ENCODE assay signal across 12 mouse cellular contexts in genomic region chr10:62500916-62501615, GRCm38 (mm10). TPM values are rescaled to one million over a fixed set of nuclear protein-coding genes. Genes with fewer than 3 reads are reported as not detected.
DNase-seq lines count a peak whose midpoint lies in the region; ATAC-seq and TF ChIP-seq lines count a peak whose summit lies in the region.
"Had no signal": no experiment of that assay in that cellular context is flagged by ENCODE, and none has a peak within 500 bp of the region (broad histone marks: within the 10 kb centered on the region; RNA-seq: fewer than 3 reads in every experiment).

No protein-coding gene starts in this region.

- no peak for TF ChIP-seq CTCF in lung, adult 2 months (IDR thresholded peaks at IDR 0.05; ENCODE audit: insufficient read depth, low read length)
- TF ChIP-seq CTCF in MEL (IDR thresholded peaks at IDR 0.05 in 2 of 3, conservative IDR thresholded peaks at IDR 0.05 in 1 of 3; ENCODE audit: control insufficient read depth in 1 of 3, insufficient read depth in 1 of 3, low read depth in 2 of 3, low read length in 3 of 3, poor library complexity in 1 of 3, severe bottlenecking in 1 of 3), result no peak
- no peak for TF ChIP-seq CTCF in liver, embryonic 14.5 days (IDR thresholded peaks at IDR 0.05; ENCODE audit: low read depth)

- H3K36me3 ChIP-seq in MEL (ENCODE audit: control insufficient read depth in 1 of 2, insufficient read depth in 2 of 2, low read length in 2 of 2), result peaks cover 11 to 49% of the 10 kb centered on the region in 2 experiments
- H3K36me3 ChIP-seq in liver, embryonic 14.5 days (replicated peaks; ENCODE audit: control insufficient read depth, insufficient read depth, low read depth), result no peaks in the 10 kb centered on the region
- H3K36me3 ChIP-seq: embryonic facial prominence, embryonic 12.5 days; hindbrain, embryonic 10.5 days; limb, embryonic 15.5 days; midbrain, embryonic 12.5 days had no signal

- DNase-seq in lung, adult 2 months, result peak; percentile 14
- no peak for DNase-seq in lung, postnatal 25 days (ENCODE audit: low spot score)
- DNase-seq in MEL (ENCODE audit: low read depth, low spot score), result no peak
- DNase-seq in liver, embryonic 14.5 days (ENCODE audit: low read depth in 3 of 3, low spot score in 3 of 3), result no peak
- peak; percentile 17 for DNase-seq in thymus, postnatal 0 days (ENCODE audit: low spot score)
- no peak for DNase-seq in neural tube, embryonic 10.5 days (ENCODE audit: extremely low spot score, low spot score)
- DNase-seq in embryo, embryonic 9.5 days (ENCODE audit: extremely low spot score), result no peak

- peaks cover 3% of the 10 kb centered on the region; the same call in 1 of the 2 replicates for H3K4me1 ChIP-seq in lung, adult 2 months (ENCODE audit: control insufficient read depth, insufficient read depth, low read length)
- peaks cover 13 to 43% of the 10 kb centered on the region in 2 experiments for H3K4me1 ChIP-seq in MEL (ENCODE audit: control insufficient read depth in 1 of 2, insufficient read depth in 2 of 2, low read length in 2 of 2)
- H3K4me1 ChIP-seq in liver, embryonic 14.5 days (replicated peaks; ENCODE audit: control insufficient read depth in 2 of 2, insufficient read depth in 2 of 2, low read length in 1 of 2), result peaks cover 33 to 44% of the 10 kb centered on the region in 2 experiments
- H3K4me1 ChIP-seq: embryonic facial prominence, embryonic 12.5 days; hindbrain, embryonic 10.5 days; limb, embryonic 15.5 days; midbrain, embryonic 12.5 days had no signal

- no peak for ATAC-seq in liver, embryonic 14.5 days (ENCODE audit: insufficient read depth)
- no peak for ATAC-seq in frontal cortex, adult (ENCODE audit: low TSS enrichment)

- H3K9me3 ChIP-seq in MEL (replicated peaks; ENCODE audit: insufficient read depth, low read length), result no peaks in the 10 kb centered on the region
- no peaks in the 10 kb centered on the region for H3K9me3 ChIP-seq in liver, embryonic 14.5 days (ENCODE audit: control insufficient read depth, low read length)
- H3K9me3 ChIP-seq: embryonic facial prominence, embryonic 12.5 days; hindbrain, embryonic 10.5 days; limb, embryonic 15.5 days; midbrain, embryonic 12.5 days had no signal

- no peak overlapping the region for H3K4me3 ChIP-seq in lung, adult 2 months (replicated peaks; ENCODE audit: extremely low read depth, low read depth, low read length)
- H3K4me3 ChIP-seq in MEL (ENCODE audit: control insufficient read depth in 1 of 2, insufficient read depth in 1 of 2, low read depth in 2 of 2, low read length in 2 of 2), result peak overlapping the region in 1 of 2 experiments; percentile 6; a peak in 1 of 4 replicates
- H3K4me3 ChIP-seq in liver, embryonic 14.5 days (ENCODE audit: insufficient read depth in 1 of 2, low read depth in 2 of 2, low read length in 2 of 2), result no peak overlapping the region
- H3K4me3 ChIP-seq: embryonic facial prominence, embryonic 12.5 days; hindbrain, embryonic 10.5 days; limb, embryonic 15.5 days; midbrain, embryonic 12.5 days had no signal

- peak overlapping the region; percentile 26; the same call in 1 of the 2 replicates for H3K4me2 ChIP-seq in liver, embryonic 14.5 days (ENCODE audit: low read depth)
- H3K4me2 ChIP-seq: embryonic facial prominence, embryonic 12.5 days; limb, embryonic 15.5 days had no signal

- TF ChIP-seq EP300 in MEL (IDR thresholded peaks at IDR 0.05; ENCODE audit: low read depth in 1 of 2, low read length in 2 of 2), result peak; percentile 25 to 42; a peak in 2 of 4 replicates
- no peak for TF ChIP-seq EP300 in liver, embryonic 14.5 days (IDR thresholded peaks at IDR 0.05; ENCODE audit: low read depth)

- TF ChIP-seq POLR2A in lung, adult 2 months (IDR thresholded peaks at IDR 0.05; ENCODE audit: borderline replicate concordance, extremely low read depth, low read depth, low read length), result no peak
- no peak for TF ChIP-seq POLR2A in MEL (IDR thresholded peaks at IDR 0.05; ENCODE audit: control insufficient read depth in 1 of 2, insufficient read depth in 1 of 2, low read depth in 1 of 2, low read length in 2 of 2, poor library complexity in 1 of 2)

- H3K27me3 ChIP-seq in MEL (ENCODE audit: control insufficient read depth in 1 of 2, insufficient read depth in 2 of 2, low read length in 2 of 2), result no peaks in the 10 kb centered on the region
- no peaks in the 10 kb centered on the region for H3K27me3 ChIP-seq in liver, embryonic 14.5 days (ENCODE audit: control insufficient read depth, insufficient read depth, low read length)
- H3K27me3 ChIP-seq: embryonic facial prominence, embryonic 12.5 days; midbrain, embryonic 12.5 days had no signal

- H3K79me2 ChIP-seq in MEL (ENCODE audit: control insufficient read depth, insufficient read depth, low read length, poor library complexity), result peaks cover 47% of the 10 kb centered on the region

- peak overlapping the region; percentile 30 for H3K9ac ChIP-seq in MEL (ENCODE audit: control insufficient read depth, low read depth, low read length, poor library complexity, severe bottlenecking)
- no peak overlapping the region for H3K9ac ChIP-seq in liver, embryonic 14.5 days (replicated peaks)
- H3K9ac ChIP-seq: embryonic facial prominence, embryonic 12.5 days; limb, embryonic 15.5 days; midbrain, embryonic 12.5 days had no signal

- 50% methylated on average over 9 of the region's 9 CpGs for WGBS in lung, adult 2 months
- WGBS in liver, embryonic 14.5 days (ENCODE audit: insufficient replicate concordance), result 65% methylated on average over 9 of the region's 9 CpGs

- no peak for TF ChIP-seq RAD21 in MEL (IDR thresholded peaks at IDR 0.05; ENCODE audit: low read depth, low read length)

- H3K27ac ChIP-seq in MEL (ENCODE audit: control insufficient read depth, low read depth, low read length), result peak overlapping the region; percentile 63
- no peak overlapping the region for H3K27ac ChIP-seq in liver, embryonic 14.5 days
- H3K27ac ChIP-seq: embryonic facial prominence, embryonic 12.5 days; hindbrain, embryonic 10.5 days; limb, embryonic 15.5 days; midbrain, embryonic 12.5 days had no signal

TF ChIP-seq in MEL, 35 proteins besides CTCF, POLR2A, EP300 and RAD21:
- peak; percentile 13; the same call in 1 of the 2 replicates for TF ChIP-seq SIN3A (IDR thresholded peaks at IDR 0.05; ENCODE audit: low read length)
- peak; percentile 20; the same call in 1 of the 2 replicates for TF ChIP-seq TAL1 (IDR thresholded peaks at IDR 0.05; ENCODE audit: low read length)
- TF ChIP-seq ETS1 (IDR thresholded peaks at IDR 0.05; ENCODE audit: low read depth, low read length), result 0 out of 2 replicates have a peak, but pooled peaks have one; percentile 31
- no peak for TF ChIP-seq CHD1 (IDR thresholded peaks at IDR 0.05; ENCODE audit: low read depth, low read length)
- no peak for TF ChIP-seq GATA1 (IDR thresholded peaks at IDR 0.05; ENCODE audit: low read depth, low read length)
- TF ChIP-seq POLR2AphosphoS2 (IDR thresholded peaks at IDR 0.05; ENCODE audit: low read length), result 0 out of 2 replicates have a peak, but pooled peaks have one; percentile 41

RNA-seq across cellular contexts. Expression of gene Vps26a, which starts 14.5 kb away (rescaled TPM):
- polyA plus RNA-seq in lung, adult 2 months (2012; rRNA removed), result 7.7 and 13.9 TPM in 2 replicates
- total RNA-seq in MEL (2012; rRNA removed), result 34.2 and 43.6 TPM in 2 replicates
- 10 to 100 TPM in 1 of 2 experiments, not detected in 1; 64.1 TPM for polyA plus RNA-seq in MEL (2012; ENCODE audit: insufficient read depth in 1 of 2, insufficient read length in 2 of 2, low read depth in 1 of 2, low replicate concordance in 2 of 2, missing spikeins in 1 of 2)
- 9.1 and 14.7 TPM in 2 replicates for polyA plus RNA-seq in liver, embryonic 14.5 days (2012; rRNA removed)
- 40.6 and 42.8 TPM in 2 replicates for polyA plus RNA-seq in liver, embryonic 14.5 days (2014; fragmentation: Nextera tagmentation; extraction: Ambion mirVana)
- 63.8 and 67.8 TPM in 2 replicates for polyA plus RNA-seq in thymus, postnatal 0 days (2015; fragmentation: Nextera tagmentation; extraction: Ambion mirVana)

RNA-seq across cellular contexts. Expression of gene Srgn, which starts 26.2 kb away (rescaled TPM):
- 48.6 and 82.7 TPM in 2 replicates for polyA plus RNA-seq in lung, adult 2 months (2012; rRNA removed)
- total RNA-seq in MEL (2012; rRNA removed), result 217 and 236 TPM in 2 replicates
- polyA plus RNA-seq in MEL (2012; ENCODE audit: insufficient read depth in 1 of 2, insufficient read length in 2 of 2, low read depth in 1 of 2, low replicate concordance in 2 of 2, missing spikeins in 1 of 2), result 100 to 1,000 TPM in 1 of 2 experiments, not detected in 1; 164 TPM
- polyA plus RNA-seq in liver, embryonic 14.5 days (2012; rRNA removed), result 23.3 and 23.7 TPM in 2 replicates
- 73.2 and 82.6 TPM in 2 replicates for polyA plus RNA-seq in liver, embryonic 14.5 days (2014; fragmentation: Nextera tagmentation; extraction: Ambion mirVana)
- 306 and 319 TPM in 2 replicates for polyA plus RNA-seq in thymus, postnatal 0 days (2015; fragmentation: Nextera tagmentation; extraction: Ambion mirVana)

RNA-seq across cellular contexts. Expression of gene Supv3l1, which starts 51.5 kb away (rescaled TPM):
- polyA plus RNA-seq in lung, adult 2 months (2012; rRNA removed), result 7.6 and 11.9 TPM in 2 replicates
- 42.3 and 51.8 TPM in 2 replicates for total RNA-seq in MEL (2012; rRNA removed)
- 10 to 100 TPM in 1 of 2 experiments, not detected in 1; 72.0 TPM for polyA plus RNA-seq in MEL (2012; ENCODE audit: insufficient read depth in 1 of 2, insufficient read length in 2 of 2, low read depth in 1 of 2, low replicate concordance in 2 of 2, missing spikeins in 1 of 2)
- polyA plus RNA-seq in liver, embryonic 14.5 days (2012; rRNA removed), result 12.6 and 16.4 TPM in 2 replicates
- 13.5 and 14.4 TPM in 2 replicates for polyA plus RNA-seq in liver, embryonic 14.5 days (2014; fragmentation: Nextera tagmentation; extraction: Ambion mirVana)
- 20.7 and 21.6 TPM in 2 replicates for polyA plus RNA-seq in thymus, postnatal 0 days (2015; fragmentation: Nextera tagmentation; extraction: Ambion mirVana)

RNA-seq across cellular contexts. Expression of gene 4930507D05Rik, which starts 51.8 kb away (rescaled TPM):
- 0.09 TPM in 1 of 2 replicates, not detected in the other for polyA plus RNA-seq in lung, adult 2 months (2012; rRNA removed)
- total RNA-seq in MEL (2012; rRNA removed), result 0.36 and 0.58 TPM in 2 replicates
- under 1 TPM in 1 of 2 experiments, not detected in 1; 0.33 TPM for polyA plus RNA-seq in MEL (2012; ENCODE audit: insufficient read depth in 1 of 2, insufficient read length in 2 of 2, low read depth in 1 of 2, low replicate concordance in 2 of 2, missing spikeins in 1 of 2)
- 0.11 TPM in 2 replicates for polyA plus RNA-seq in liver, embryonic 14.5 days (2012; rRNA removed)
- 0.25 TPM in 1 of 2 replicates, not detected in the other for polyA plus RNA-seq in liver, embryonic 14.5 days (2014; fragmentation: Nextera tagmentation; extraction: Ambion mirVana)
- 0.69 and 0.95 TPM in 2 replicates for polyA plus RNA-seq in thymus, postnatal 0 days (2015; fragmentation: Nextera tagmentation; extraction: Ambion mirVana)

Comparison
In these comparisons a context has a peak if more than half of its experiments do, and no peak if none do; other contexts are left out.
1. DNase-seq: peak in lung, adult 2 months (single experiment) and thymus, postnatal 0 days (single experiment); none in lung, postnatal 25 days (single experiment), MEL (single experiment), liver, embryonic 14.5 days (0 of 3), neural tube, embryonic 10.5 days (single experiment) and embryo, embryonic 9.5 days (single experiment).